Mouse (Mus musculus) midbrain, embryonic 16.5 days (tissue): ENCODE results near the gene Arid5a. TPM values are rescaled to one million over a fixed set of nuclear protein-coding genes. Genes with fewer than 3 reads are reported as not detected.

Source experiments
- ATAC-seq: fragments of 200-750 bp; cut with Nextera tagmentation; 2 replicates; pipeline ENCODE4 v1.8.0; 2017; ENCODE audit warnings: moderate TSS enrichment
- H3K27ac ChIP-seq: fragments of 300-500 bp; sonication (generic); 2 replicates; pipeline ENCODE4 v1.5.1; 2014; ENCODE audit warnings: mild to moderate bottlenecking, low read length, mixed read lengths
- H3K27me3 ChIP-seq: fragments of 300-500 bp; sonication (generic); 2 replicates; pipeline ENCODE4 v1.6.1; 2014; ENCODE audit warnings: low read depth, low read length, mixed read lengths; ENCODE audit not compliant: control insufficient read depth, insufficient read depth
- H3K36me3 ChIP-seq: fragments of 300-500 bp; sonication (generic); 2 replicates; pipeline ENCODE4 v1.6.1; 2014; ENCODE audit warnings: mild to moderate bottlenecking, low read length, moderate library complexity, mixed read lengths; ENCODE audit not compliant: control insufficient read depth, insufficient read depth
- H3K4me1 ChIP-seq: fragments of 300-500 bp; sonication (generic); 2 replicates; pipeline ENCODE4 v1.6.1; 2014; ENCODE audit warnings: mild to moderate bottlenecking, low read length, mixed read lengths; ENCODE audit not compliant: control insufficient read depth, insufficient read depth
- H3K4me2 ChIP-seq: fragments of 300-500 bp; sonication (generic); 2 replicates; pipeline ENCODE4 v1.6.1; 2014; ENCODE audit warnings: mild to moderate bottlenecking, low read length, mixed read lengths
- H3K4me3 ChIP-seq: fragments of 300-500 bp; sonication (generic); 2 replicates; pipeline ENCODE4 v1.5.1; 2014; ENCODE audit warnings: low read depth, mild to moderate bottlenecking, low read length, moderate library complexity, mixed read lengths
- H3K9ac ChIP-seq: fragments of 300-500 bp; sonication (generic); 2 replicates; pipeline ENCODE4 v1.6.1; 2014; ENCODE audit warnings: low read depth, low read length, mixed read lengths
- H3K9me3 ChIP-seq: fragments of 300-500 bp; sonication (generic); replicated peaks from 2 replicates; pipeline ENCODE4 v1.6.1; 2014; ENCODE audit warnings: mild to moderate bottlenecking, low read length, mixed read lengths; ENCODE audit not compliant: control insufficient read depth, poor library complexity, severe bottlenecking
- WGBS: fragments of 180-500 bp; shearing (Covaris S2); extraction: QIAGEN DNeasy Blood & Tissue Kit; methylation state at CpG from one replicate; pipeline ENCODE4 v1.1.7; 2014; 5-methylcytosine and 5-hydroxymethylcytosine counted together
- polyA plus RNA-seq: library from polyadenylated mRNA; unstranded; fragments of >200 nt; fragmentation: Nextera tagmentation; extraction: Ambion mirVana; gene quantifications from 2 replicates; pipeline ENCODE4 v1.2.1, GENCODE M21; 2015

The Arid5a gene
- polyA plus RNA-seq, 1 experiment from 2014 or later: 2.8 TPM

- no peaks in the 10 kb centered on the region for H3K36me3 ChIP-seq
- H3K9ac ChIP-seq: no peak overlapping the region
- no peak overlapping the region for H3K27ac ChIP-seq
- no peak for ATAC-seq
- no peak overlapping the region for H3K4me2 ChIP-seq
- 90% methylated on average over 6 of the region's 6 CpGs for WGBS
- H3K27me3 ChIP-seq: no peaks in the 10 kb centered on the region; the same call in none of the 2 replicates
- H3K4me1 ChIP-seq: peaks cover 5% of the 10 kb centered on the region; the same call in 1 of the 2 replicates
- H3K9me3 ChIP-seq: no peaks in the 10 kb centered on the region
- H3K4me3 ChIP-seq: no peak overlapping the region
Observed at GRCm38 (mm10) chr1:36300486-36300885, 7.0 kb upstream of the Arid5a start.

GRCm38 (mm10) chr1:36302273-36302672 lies 5.3 kb upstream of the Arid5a start:
- no peaks in the 10 kb centered on the region for H3K36me3 ChIP-seq
- no peak overlapping the region for H3K4me2 ChIP-seq
- no peaks in the 10 kb centered on the region; the same call in none of the 2 replicates for H3K27me3 ChIP-seq
- no peak for ATAC-seq
- no peak overlapping the region for H3K27ac ChIP-seq
- no peaks in the 10 kb centered on the region for H3K9me3 ChIP-seq
- H3K9ac ChIP-seq: no peak overlapping the region
- no peak overlapping the region for H3K4me3 ChIP-seq
- peaks cover 5% of the 10 kb centered on the region; the same call in 1 of the 2 replicates for H3K4me1 ChIP-seq
- WGBS: 75% methylated on average over 8 of the region's 8 CpGs

- Histone ChIP-seq H3K4me2 (peak overlapping the region; percentile 78), H3K4me1 (peaks cover 5% of the 10 kb centered on the region; the same call in 1 of the 2 replicates), H3K9me3 (no peaks in the 10 kb centered on the region), H3K4me3 (peak overlapping the region; percentile 38), H3K36me3 (no peaks in the 10 kb centered on the region), H3K9ac (peak overlapping the region; percentile 59), H3K27ac (peak overlapping the region; percentile 23; the same call in 1 of the 2 replicates), H3K27me3 (no peaks in the 10 kb centered on the region; the same call in 1 of the 2 replicates)
- no peak for ATAC-seq
- 22% methylated on average over 7 of the region's 9 CpGs for WGBS
Observed at GRCm38 (mm10) chr1:36302957-36303356, 4.6 kb upstream of the Arid5a start.

- no peaks in the 10 kb centered on the region for H3K9me3 ChIP-seq
- H3K4me3 ChIP-seq: peak overlapping the region; percentile 38
- H3K27me3 ChIP-seq: no peaks in the 10 kb centered on the region
- H3K27ac ChIP-seq: peak overlapping the region; percentile 23; the same call in 1 of the 2 replicates
- H3K4me1 ChIP-seq: peaks cover 11% of the 10 kb centered on the region; the same call in 1 of the 2 replicates
- H3K4me2 ChIP-seq: peak overlapping the region; percentile 78
- peak; percentile 15 for ATAC-seq
- H3K36me3 ChIP-seq: no peaks in the 10 kb centered on the region
- H3K9ac ChIP-seq: peak overlapping the region; percentile 59
- 9% methylated on average over 30 of the region's 30 CpGs for WGBS
Observed at GRCm38 (mm10) chr1:36303381-36304320, 3.9 kb upstream of the Arid5a start.

- no peak overlapping the region for H3K27ac ChIP-seq
- no peak overlapping the region for H3K4me2 ChIP-seq
- no peak for ATAC-seq
- WGBS: 81% methylated on average over 7 of the region's 7 CpGs
- H3K27me3 ChIP-seq: peaks cover 7% of the 10 kb centered on the region
- no peak overlapping the region for H3K4me3 ChIP-seq
- H3K36me3 ChIP-seq: no peaks in the 10 kb centered on the region
- H3K4me1 ChIP-seq: peaks cover 11% of the 10 kb centered on the region; the same call in 1 of the 2 replicates
- no peak overlapping the region for H3K9ac ChIP-seq
- no peaks in the 10 kb centered on the region for H3K9me3 ChIP-seq
Observed at GRCm38 (mm10) chr1:36304764-36305163, 2.8 kb upstream of the Arid5a start.

GRCm38 (mm10) chr1:36306120-36306519 lies 1.4 kb upstream of the Arid5a start:
- Histone ChIP-seq H3K36me3 (no peaks in the 10 kb centered on the region), H3K4me3 (no peak overlapping the region), H3K9me3 (no peaks in the 10 kb centered on the region), H3K27ac (no peak overlapping the region), H3K4me1 (peaks cover 11% of the 10 kb centered on the region; the same call in 1 of the 2 replicates), H3K9ac (no peak overlapping the region), H3K27me3 (peaks cover 7% of the 10 kb centered on the region), H3K4me2 (no peak overlapping the region)
- 80% methylated on average over 6 of the region's 6 CpGs for WGBS
- no peak for ATAC-seq

GRCm38 (mm10) chr1:36307121-36307494 lies 425 bp upstream of the Arid5a start:
- Histone ChIP-seq H3K4me3 (no peak overlapping the region), H3K27ac (no peak overlapping the region), H3K9me3 (no peaks in the 10 kb centered on the region), H3K4me1 (peaks cover 11% of the 10 kb centered on the region; the same call in 1 of the 2 replicates), H3K9ac (no peak overlapping the region), H3K27me3 (peaks cover 7% of the 10 kb centered on the region), H3K4me2 (no peak overlapping the region), H3K36me3 (no peaks in the 10 kb centered on the region)
- 73% methylated on average over 7 of the region's 7 CpGs for WGBS
- peak; percentile 27 for ATAC-seq

- no peaks in the 10 kb centered on the region for H3K9me3 ChIP-seq
- peak overlapping the region; percentile 97 for H3K4me2 ChIP-seq
- 6% methylated on average over 12 of the region's 12 CpGs for WGBS
- H3K27ac ChIP-seq: no peak overlapping the region
- peaks cover 7% of the 10 kb centered on the region for H3K27me3 ChIP-seq
- H3K36me3 ChIP-seq: no peaks in the 10 kb centered on the region
- H3K9ac ChIP-seq: no peak overlapping the region
- peaks cover 6% of the 10 kb centered on the region; the same call in 1 of the 2 replicates for H3K4me1 ChIP-seq
- H3K4me3 ChIP-seq: peak overlapping the region; percentile 64; the same call in 1 of the 2 replicates
- ATAC-seq: no peak
Observed at GRCm38 (mm10) chr1:36308451-36308901, 943 bp downstream of the Arid5a start.
